Mouse (Mus musculus): ENCODE data around the gene Olfr1535. TPM values are rescaled to one million over a fixed set of nuclear protein-coding genes. Genes with fewer than 3 reads are reported as not detected.
A peak's percentile ranks its signal among the peaks of the same experiment; 100 is the strongest.

Olfr1535 gene
- 0.05 TPM in 2 replicates for polyA plus RNA-seq (2015; fragmentation: Nextera tagmentation; extraction: Ambion mirVana)

- Histone ChIP-seq H3K27me3 (no peaks in the 10 kb centered on the region), H3K9ac (no peak within 1 kb of the TSS), H3K4me3 (no peak within 1 kb of the TSS), H3K4me2 (no peak within 1 kb of the TSS), H3K27ac (no peak within 1 kb of the TSS), H3K9me3 (no peaks in the 10 kb centered on the region), H3K36me3 (no peaks in the 10 kb centered on the region), H3K4me1 (replicated peaks) (no peaks in the 10 kb centered on the region)
- 70% methylated on average over 1 of the region's 1 CpGs for WGBS
- ATAC-seq (ENCODE audit: low FRiP score) = no peak
Measured at GRCm38 (mm10) chr13:21559793-21560192, at the start of gene Olfr1535. Olfr1535 (minus strand) TSS chr13:21559893.

DNA sequence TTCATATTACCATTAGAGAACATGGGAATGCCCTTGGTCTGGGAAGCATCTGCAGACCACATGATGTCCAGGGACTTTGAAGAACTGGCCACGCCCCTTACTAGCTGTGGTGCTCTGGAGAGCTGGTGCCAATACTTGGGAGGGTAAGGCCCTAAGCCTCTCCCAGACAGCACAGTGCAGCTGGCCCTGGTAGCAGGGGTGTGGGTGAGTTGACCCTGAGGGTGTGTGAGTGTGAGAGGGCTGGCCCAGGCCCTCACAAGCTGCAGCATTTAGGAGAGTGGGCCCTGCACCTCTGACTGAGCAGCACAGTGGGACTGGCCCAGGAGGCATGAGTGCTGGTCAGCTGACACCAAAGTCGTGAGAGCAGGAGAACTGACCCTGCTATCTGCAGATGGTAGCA, 31.9 kb upstream of the Olfr1535 start:
- Histone ChIP-seq H3K4me1 (replicated peaks) (no peaks in the 10 kb centered on the region), H3K4me3 (no peak overlapping the region), H3K27me3 (no peaks in the 10 kb centered on the region), H3K9ac (no peak overlapping the region), H3K36me3 (no peaks in the 10 kb centered on the region), H3K4me2 (no peak overlapping the region), H3K27ac (no peak overlapping the region), H3K9me3 (no peaks in the 10 kb centered on the region)
- 60% methylated on average over 2 of the region's 2 CpGs for WGBS
- no peak for ATAC-seq (ENCODE audit: low FRiP score)

DNA sequence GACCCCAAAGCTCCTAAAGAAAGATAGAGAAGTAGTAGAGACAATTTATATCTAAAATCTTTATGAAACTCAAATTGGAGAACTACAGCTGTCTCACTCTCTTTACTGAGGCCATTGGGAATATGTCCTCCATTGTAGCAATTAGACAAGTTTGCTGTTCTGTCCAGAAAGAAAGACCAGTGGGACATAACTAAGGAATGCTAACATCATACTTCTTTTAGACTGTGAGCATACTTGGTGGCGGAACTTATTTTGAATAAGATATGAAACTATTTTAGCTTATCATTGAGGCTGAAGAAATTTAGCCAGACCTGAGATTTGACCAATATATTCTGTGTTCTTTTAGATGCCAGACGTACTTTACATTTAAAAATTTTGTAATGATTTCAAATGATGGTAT, 22.0 kb upstream of the Olfr1535 start, which contains the start of gene Olfr1364:
TSS of gene Olfr1364 (minus strand) at position 101 of the 400 bp plus-strand sequence.
- Histone ChIP-seq H3K27me3 (no peaks in the 10 kb centered on the region), H3K9me3 (no peaks in the 10 kb centered on the region), H3K27ac (no peak within 1 kb of the TSS), H3K4me2 (no peak within 1 kb of the TSS), H3K4me1 (replicated peaks) (no peaks in the 10 kb centered on the region), H3K9ac (no peak within 1 kb of the TSS), H3K4me3 (no peak within 1 kb of the TSS), H3K36me3 (no peaks in the 10 kb centered on the region)
- no peak for ATAC-seq (ENCODE audit: low FRiP score)
- WGBS = 90% methylated on average over 2 of the region's 2 CpGs

DNA sequence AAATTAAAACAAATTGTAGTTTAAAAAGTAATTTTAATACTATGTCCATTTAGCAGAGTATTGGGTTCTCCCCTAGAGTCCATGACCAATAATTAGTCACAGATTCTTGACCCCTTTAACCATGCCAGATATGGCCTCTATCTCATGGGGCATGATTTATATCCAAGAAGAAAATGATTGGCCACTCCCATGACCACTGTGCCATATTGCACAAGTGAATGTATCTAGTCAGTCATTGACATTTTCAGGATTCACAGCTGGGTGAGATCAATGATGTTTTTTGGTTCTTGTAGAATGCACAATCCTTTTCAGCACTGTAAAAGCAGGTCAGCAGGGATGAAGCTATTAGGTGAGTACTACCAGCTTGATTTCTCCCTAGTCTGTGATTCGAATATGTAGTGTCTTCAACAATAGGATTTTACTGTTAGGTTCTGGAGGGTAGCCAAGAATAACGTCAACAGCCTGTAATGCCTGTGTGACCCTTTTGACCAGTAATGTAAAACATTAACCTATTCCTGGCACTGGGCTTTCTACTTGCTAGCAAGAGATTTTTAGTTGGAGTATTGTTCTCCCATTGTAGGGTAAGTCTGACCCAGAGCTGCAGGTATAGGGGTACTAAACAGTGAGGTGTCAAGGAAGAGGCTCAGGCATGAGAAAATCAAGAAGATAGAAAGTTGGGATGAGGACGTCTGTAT, 9.1 kb downstream of the Olfr1535 start:
- Histone ChIP-seq H3K4me2 (no peak overlapping the region), H3K9me3 (no peaks in the 10 kb centered on the region), H3K27me3 (no peaks in the 10 kb centered on the region), H3K4me1 (replicated peaks) (no peaks in the 10 kb centered on the region), H3K36me3 (no peaks in the 10 kb centered on the region), H3K27ac (no peak overlapping the region), H3K4me3 (no peak overlapping the region), H3K9ac (no peak overlapping the region)
- ATAC-seq (ENCODE audit: low FRiP score) = no peak
- 65% methylated on average over 3 of the region's 3 CpGs for WGBS

DNA sequence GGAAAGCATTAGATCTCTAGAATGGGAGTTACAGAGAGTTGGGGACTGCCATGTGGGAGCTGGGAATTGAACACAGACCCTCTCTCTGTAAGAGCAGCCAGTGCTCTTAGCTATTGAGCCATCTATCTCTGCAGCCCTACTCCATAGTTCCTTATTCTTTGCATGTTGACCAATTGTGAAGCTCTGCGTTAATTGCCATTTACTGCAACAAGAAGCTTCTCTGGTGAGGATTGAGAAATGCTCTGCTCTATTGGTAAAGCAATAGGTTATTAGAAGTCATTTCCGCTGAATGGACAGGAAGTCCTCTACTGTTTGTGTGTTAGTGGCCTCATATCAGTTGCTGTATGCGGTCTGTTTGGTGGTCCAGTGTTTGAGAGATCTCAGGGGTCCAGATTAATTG, 10.2 kb downstream of the Olfr1535 start:
- no peak for ATAC-seq (ENCODE audit: low FRiP score)
- WGBS = 92% methylated on average over 3 of the region's 3 CpGs
- H3K4me1 ChIP-seq (replicated peaks) = no peaks in the 10 kb centered on the region

DNA sequence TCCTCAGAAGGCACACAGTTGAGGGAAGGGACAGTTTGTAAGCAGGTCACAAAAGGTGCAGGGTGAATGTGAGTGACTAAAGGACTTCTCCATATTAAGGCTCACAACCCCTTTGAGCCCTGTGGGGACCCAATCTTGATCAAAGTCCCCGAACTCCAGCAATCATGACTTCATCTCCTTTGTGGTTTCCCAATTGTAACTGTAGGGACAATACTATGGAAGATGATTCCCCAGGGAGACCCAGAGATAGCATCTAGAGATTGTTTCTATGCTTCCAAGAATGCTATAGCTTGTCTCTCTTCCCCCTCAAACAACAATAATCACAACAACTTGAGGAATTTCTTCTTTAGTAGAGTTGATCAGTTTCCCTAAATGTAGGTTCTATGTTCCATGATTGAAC, 17.0 kb downstream of the Olfr1535 start, which contains the start of gene Olfr1366:
TSS of gene Olfr1366 (minus strand) at position 101 of the 400 bp plus-strand sequence.
- H3K36me3 ChIP-seq = no peaks in the 10 kb centered on the region
- no peak within 1 kb of the TSS for H3K27ac ChIP-seq
- ATAC-seq (ENCODE audit: low FRiP score) = no peak
- H3K9ac ChIP-seq = no peak within 1 kb of the TSS
- H3K4me1 ChIP-seq (replicated peaks) = no peaks in the 10 kb centered on the region
- no peaks in the 10 kb centered on the region for H3K27me3 ChIP-seq
- H3K4me2 ChIP-seq = no peak within 1 kb of the TSS
- no peaks in the 10 kb centered on the region for H3K9me3 ChIP-seq
- no peak within 1 kb of the TSS for H3K4me3 ChIP-seq
- WGBS = 88% methylated on average over 1 of the region's 1 CpGs

More for the DNA sequence above, 10.2 kb downstream of the Olfr1535 start:
- Histone ChIP-seq H3K4me2 (no peak overlapping the region), H3K9me3 (no peaks in the 10 kb centered on the region), H3K27ac (no peak overlapping the region), H3K36me3 (no peaks in the 10 kb centered on the region), H3K27me3 (no peaks in the 10 kb centered on the region), H3K4me3 (no peak overlapping the region), H3K9ac (no peak overlapping the region)

DNA sequence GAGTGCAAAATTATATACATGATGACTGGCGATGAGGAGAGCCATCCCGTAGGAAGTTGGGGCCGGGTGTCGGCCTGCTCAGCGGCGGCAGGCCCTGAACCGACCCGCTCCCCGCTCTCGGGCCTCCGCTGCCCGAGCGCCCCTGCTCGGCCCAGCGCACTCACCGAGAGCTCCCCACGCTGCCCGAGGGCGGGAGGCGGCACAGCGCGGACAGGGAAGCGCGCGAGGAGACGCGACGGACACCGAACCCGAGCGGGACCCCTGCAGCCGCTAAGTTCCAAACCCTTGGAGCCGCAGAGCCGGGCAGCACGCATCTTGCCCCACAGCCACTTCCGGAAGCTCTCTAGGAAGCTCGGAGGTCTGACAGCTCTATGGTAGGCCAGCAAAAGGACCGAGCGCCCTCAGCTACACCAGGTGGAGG, 28.9 kb downstream of the Olfr1535 start, which contains the start of gene Zkscan8:
TSS of gene Zkscan8 (minus strand) at position 340 of the 421 bp plus-strand sequence.
- peak within 1 kb of the TSS; percentile 92 for H3K27ac ChIP-seq
- no peaks in the 10 kb centered on the region for H3K27me3 ChIP-seq
- under 1% methylated on average over 39 of the region's 39 CpGs for WGBS

DNA sequence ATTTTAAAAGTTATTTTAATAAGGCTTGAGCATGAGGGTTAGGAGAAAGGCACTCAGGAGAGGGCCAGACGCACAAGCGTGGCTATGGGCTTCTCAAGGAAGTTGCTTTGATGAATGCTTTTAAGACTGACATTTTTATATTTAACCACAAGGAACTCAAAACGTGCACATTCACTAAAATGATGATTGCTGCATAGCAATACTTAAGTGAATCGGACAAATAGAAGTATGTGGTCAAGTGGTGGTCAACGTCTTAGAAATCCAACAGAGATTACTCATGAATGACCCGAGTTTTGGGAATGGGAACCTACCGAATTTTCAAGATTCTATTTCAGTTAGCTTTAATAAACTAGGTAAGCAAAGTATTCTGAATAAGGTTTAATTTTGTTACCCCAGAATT, 29.6 kb downstream of the Olfr1535 start:
- H3K4me3 ChIP-seq = peak overlapping the region; percentile 76
- H3K9me3 ChIP-seq = no peaks in the 10 kb centered on the region
- peak overlapping the region; percentile 66 for H3K4me2 ChIP-seq
- H3K27ac ChIP-seq = no peak overlapping the region
- H3K9ac ChIP-seq = no peak overlapping the region
- no peak for ATAC-seq (ENCODE audit: low FRiP score)
- no peaks in the 10 kb centered on the region for H3K27me3 ChIP-seq
- H3K36me3 ChIP-seq = peaks cover 15% of the 10 kb centered on the region
- H3K4me1 ChIP-seq (replicated peaks) = peaks cover 11% of the 10 kb centered on the region
- 55% methylated on average over 7 of the region's 7 CpGs for WGBS

More for the DNA sequence above, 28.9 kb downstream of the Olfr1535 start, which contains the start of gene Zkscan8:
- peak within 1 kb of the TSS; percentile 88 for H3K9ac ChIP-seq
- H3K4me3 ChIP-seq = peak within 1 kb of the TSS; percentile 76
- H3K4me2 ChIP-seq = peak within 1 kb of the TSS; percentile 66
- peaks cover 11% of the 10 kb centered on the region for H3K36me3 ChIP-seq
- ATAC-seq (ENCODE audit: low FRiP score) = peak; percentile 100
- H3K9me3 ChIP-seq = no peaks in the 10 kb centered on the region
- peaks cover 11% of the 10 kb centered on the region for H3K4me1 ChIP-seq (replicated peaks)

DNA sequence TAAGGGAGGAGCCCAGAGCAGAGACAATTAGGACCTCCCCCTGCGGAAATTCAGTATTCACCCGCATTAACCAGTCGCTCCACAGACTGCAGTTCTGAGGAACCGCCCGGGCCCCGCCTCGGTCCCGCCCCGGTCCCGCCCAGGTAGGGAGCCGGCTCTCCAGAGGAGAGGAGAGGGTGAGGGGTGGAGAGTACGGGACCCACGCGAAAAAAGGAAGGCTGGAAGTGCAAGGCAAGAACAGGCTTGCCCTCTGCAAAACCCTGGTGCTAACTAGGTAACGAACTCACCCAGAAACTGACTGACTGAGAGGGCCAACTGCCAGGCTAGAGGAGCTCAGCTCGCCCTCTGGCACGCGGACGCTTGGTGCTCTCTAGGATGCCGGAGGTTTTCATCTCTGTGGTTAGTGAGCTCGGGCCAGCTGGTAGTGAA, 53.5 kb downstream of the Olfr1535 start:
- Histone ChIP-seq H3K9me3 (no peaks in the 10 kb centered on the region), H3K27ac (peak overlapping the region; percentile 65), H3K27me3 (no peaks in the 10 kb centered on the region), H3K36me3 (no peaks in the 10 kb centered on the region), H3K4me3 (peak overlapping the region; percentile 55), H3K4me1 (replicated peaks) (peaks cover 4% of the 10 kb centered on the region; the same call in 1 of the 2 replicates), H3K4me2 (peak overlapping the region; percentile 63), H3K9ac (peak overlapping the region; percentile 72)
- WGBS = under 1% methylated on average over 21 of the region's 21 CpGs
- peak; percentile 100 for ATAC-seq (ENCODE audit: low FRiP score)

Other genes starting within 250 kb of the Olfr1535 start
- not detected in 2 replicates for gene Gpx6, start 247.8 kb downstream of the Olfr1535 start, polyA plus RNA-seq (2015; fragmentation: Nextera tagmentation; extraction: Ambion mirVana)
- not detected in 2 replicates for gene Olfr1367, start 213.0 kb downstream of the Olfr1535 start, polyA plus RNA-seq (2015; fragmentation: Nextera tagmentation; extraction: Ambion mirVana)
- gene Zscan12, start 197.1 kb downstream of the Olfr1535 start, polyA plus RNA-seq (2015; fragmentation: Nextera tagmentation; extraction: Ambion mirVana) = 13.5 and 15.5 TPM in 2 replicates
- 83.2 and 85.9 TPM in 2 replicates for gene Zkscan3, start 157.1 kb downstream of the Olfr1535 start, polyA plus RNA-seq (2015; fragmentation: Nextera tagmentation; extraction: Ambion mirVana)
- gene Pgbd1, start 118.8 kb downstream of the Olfr1535 start, polyA plus RNA-seq (2015; fragmentation: Nextera tagmentation; extraction: Ambion mirVana) = 4.0 and 4.2 TPM in 2 replicates
- 22.5 and 25.2 TPM in 2 replicates for gene Zscan26, start 106.2 kb downstream of the Olfr1535 start, polyA plus RNA-seq (2015; fragmentation: Nextera tagmentation; extraction: Ambion mirVana)
- gene Nkapl, start 91.4 kb downstream of the Olfr1535 start, polyA plus RNA-seq (2015; fragmentation: Nextera tagmentation; extraction: Ambion mirVana) = 4.2 and 4.6 TPM in 2 replicates
- gene Zkscan4, start 81.0 kb downstream of the Olfr1535 start, polyA plus RNA-seq (2015; fragmentation: Nextera tagmentation; extraction: Ambion mirVana) = 9.9 and 10.0 TPM in 2 replicates
- gene Gm10065, start 80.5 kb downstream of the Olfr1535 start, polyA plus RNA-seq (2015; fragmentation: Nextera tagmentation; extraction: Ambion mirVana) = not detected in 2 replicates
- 0.44 and 0.57 TPM in 2 replicates for gene AK157302, start 64.7 kb downstream of the Olfr1535 start, polyA plus RNA-seq (2015; fragmentation: Nextera tagmentation; extraction: Ambion mirVana)
- gene Gm11273, start 58.5 kb downstream of the Olfr1535 start, polyA plus RNA-seq (2015; fragmentation: Nextera tagmentation; extraction: Ambion mirVana) = 3.8 and 8.1 TPM in 2 replicates
- gene Zkscan8, start 28.8 kb downstream of the Olfr1535 start, polyA plus RNA-seq (2015; fragmentation: Nextera tagmentation; extraction: Ambion mirVana) = 5.8 and 6.6 TPM in 2 replicates
- 0.12 and 0.16 TPM in 2 replicates for gene Olfr1366, start 17.1 kb downstream of the Olfr1535 start, polyA plus RNA-seq (2015; fragmentation: Nextera tagmentation; extraction: Ambion mirVana)
- not detected in 2 replicates for gene Olfr1364, start 21.9 kb upstream of the Olfr1535 start, polyA plus RNA-seq (2015; fragmentation: Nextera tagmentation; extraction: Ambion mirVana)
- gene Olfr1362, start 54.1 kb upstream of the Olfr1535 start, polyA plus RNA-seq (2015; fragmentation: Nextera tagmentation; extraction: Ambion mirVana) = not detected in 2 replicates
- 0.05 and 0.08 TPM in 2 replicates for gene Olfr11, start 82.6 kb upstream of the Olfr1535 start, polyA plus RNA-seq (2015; fragmentation: Nextera tagmentation; extraction: Ambion mirVana)
- gene Olfr1361, start 103.5 kb upstream of the Olfr1535 start, polyA plus RNA-seq (2015; fragmentation: Nextera tagmentation; extraction: Ambion mirVana) = not detected in 2 replicates
- not detected in 2 replicates for gene Olfr1360, start 117.5 kb upstream of the Olfr1535 start, polyA plus RNA-seq (2015; fragmentation: Nextera tagmentation; extraction: Ambion mirVana)
- gene Olfr1359, start 138.2 kb upstream of the Olfr1535 start, polyA plus RNA-seq (2015; fragmentation: Nextera tagmentation; extraction: Ambion mirVana) = not detected in 2 replicates
- gene Hist1h2bl, start 156.2 kb upstream of the Olfr1535 start, polyA plus RNA-seq (2015; fragmentation: Nextera tagmentation; extraction: Ambion mirVana) = 1.1 and 1.9 TPM in 2 replicates
- 12.9 and 14.0 TPM in 2 replicates for gene Hist1h2ai, start 156.5 kb upstream of the Olfr1535 start, polyA plus RNA-seq (2015; fragmentation: Nextera tagmentation; extraction: Ambion mirVana)
- 5.9 and 6.4 TPM in 2 replicates for gene Hist1h3h, start 157.8 kb upstream of the Olfr1535 start, polyA plus RNA-seq (2015; fragmentation: Nextera tagmentation; extraction: Ambion mirVana)
- 1.9 and 2.3 TPM in 2 replicates for gene Hist1h2bm, start 162.2 kb upstream of the Olfr1535 start, polyA plus RNA-seq (2015; fragmentation: Nextera tagmentation; extraction: Ambion mirVana)
- gene Hist1h4j, start 175.2 kb upstream of the Olfr1535 start, polyA plus RNA-seq (2015; fragmentation: Nextera tagmentation; extraction: Ambion mirVana) = 0.39 and 0.84 TPM in 2 replicates
- 1.6 and 2.7 TPM in 2 replicates for gene Hist1h4k, start 190.6 kb upstream of the Olfr1535 start, polyA plus RNA-seq (2015; fragmentation: Nextera tagmentation; extraction: Ambion mirVana)
- gene Hist1h2ak, start 193.9 kb upstream of the Olfr1535 start, polyA plus RNA-seq (2015; fragmentation: Nextera tagmentation; extraction: Ambion mirVana) = 10.4 and 11.4 TPM in 2 replicates
- 0.60 and 2.1 TPM in 2 replicates for gene Hist1h2bn, start 194.2 kb upstream of the Olfr1535 start, polyA plus RNA-seq (2015; fragmentation: Nextera tagmentation; extraction: Ambion mirVana)
- gene Hist1h1b, start 220.7 kb upstream of the Olfr1535 start, polyA plus RNA-seq (2015; fragmentation: Nextera tagmentation; extraction: Ambion mirVana) = 5.5 and 7.8 TPM in 2 replicates
- gene Hist1h3i, start 223.5 kb upstream of the Olfr1535 start, polyA plus RNA-seq (2015; fragmentation: Nextera tagmentation; extraction: Ambion mirVana) = 44.3 and 48.5 TPM in 2 replicates
- 1.8 and 2.8 TPM in 2 replicates for gene Hist1h2an, start 227.3 kb upstream of the Olfr1535 start, polyA plus RNA-seq (2015; fragmentation: Nextera tagmentation; extraction: Ambion mirVana)
- 0.68 and 0.97 TPM in 2 replicates for gene Hist1h2bp, start 227.6 kb upstream of the Olfr1535 start, polyA plus RNA-seq (2015; fragmentation: Nextera tagmentation; extraction: Ambion mirVana)